Mouse (Mus musculus) kidney, postnatal 25 days (tissue): ENCODE measurements around the gene Frmd4a.

Source experiments
- DNase-seq, 2 experiments: peaks; one replicate each; pipeline ENCODE4 v3.0.0; 2021; ENCODE audit warnings: mixed read lengths in 2 of 2

Gene Frmd4a

DNA sequence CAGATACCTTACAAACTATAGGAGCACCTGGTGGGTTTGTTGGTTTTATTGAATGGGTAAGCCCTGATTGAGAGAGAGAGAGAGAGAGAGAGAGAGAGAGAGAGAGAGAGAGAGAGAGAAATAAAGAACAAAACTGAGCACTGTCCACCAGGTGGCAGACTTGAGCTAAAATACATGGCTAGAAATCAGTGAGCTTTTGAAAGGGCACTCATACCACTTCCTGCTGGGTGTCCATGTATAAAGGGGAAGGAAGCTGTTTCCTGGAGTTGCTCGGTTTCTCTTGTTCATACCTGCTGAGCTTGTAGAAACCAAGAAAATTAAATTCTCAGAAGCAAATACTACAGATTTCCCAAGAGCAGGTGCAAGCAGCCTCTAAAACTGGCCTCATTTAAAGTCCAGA lies 481.7 kb downstream of the Frmd4a start:
- DNase-seq: peak; percentile 57 to 86

DNA sequence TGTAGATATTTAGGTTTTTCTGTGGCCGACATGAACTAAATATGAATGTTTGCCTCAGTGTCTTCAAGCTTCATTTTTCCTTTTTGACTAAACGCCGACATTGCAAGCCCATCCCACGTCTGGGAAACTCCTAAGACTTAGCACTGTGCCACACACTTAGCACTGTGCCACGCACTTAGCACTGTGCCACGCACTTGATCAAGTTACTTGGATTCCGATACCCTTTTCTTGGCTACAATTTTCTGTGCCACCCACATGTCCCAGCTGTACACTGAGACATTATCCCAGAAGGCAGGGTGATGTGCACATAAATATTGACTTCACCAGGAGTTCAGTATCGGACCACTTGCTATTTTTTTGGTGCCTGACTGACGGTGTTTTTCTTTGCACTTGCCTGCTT lies 482.4 kb downstream of the Frmd4a start:
- no peak for DNase-seq

DNA sequence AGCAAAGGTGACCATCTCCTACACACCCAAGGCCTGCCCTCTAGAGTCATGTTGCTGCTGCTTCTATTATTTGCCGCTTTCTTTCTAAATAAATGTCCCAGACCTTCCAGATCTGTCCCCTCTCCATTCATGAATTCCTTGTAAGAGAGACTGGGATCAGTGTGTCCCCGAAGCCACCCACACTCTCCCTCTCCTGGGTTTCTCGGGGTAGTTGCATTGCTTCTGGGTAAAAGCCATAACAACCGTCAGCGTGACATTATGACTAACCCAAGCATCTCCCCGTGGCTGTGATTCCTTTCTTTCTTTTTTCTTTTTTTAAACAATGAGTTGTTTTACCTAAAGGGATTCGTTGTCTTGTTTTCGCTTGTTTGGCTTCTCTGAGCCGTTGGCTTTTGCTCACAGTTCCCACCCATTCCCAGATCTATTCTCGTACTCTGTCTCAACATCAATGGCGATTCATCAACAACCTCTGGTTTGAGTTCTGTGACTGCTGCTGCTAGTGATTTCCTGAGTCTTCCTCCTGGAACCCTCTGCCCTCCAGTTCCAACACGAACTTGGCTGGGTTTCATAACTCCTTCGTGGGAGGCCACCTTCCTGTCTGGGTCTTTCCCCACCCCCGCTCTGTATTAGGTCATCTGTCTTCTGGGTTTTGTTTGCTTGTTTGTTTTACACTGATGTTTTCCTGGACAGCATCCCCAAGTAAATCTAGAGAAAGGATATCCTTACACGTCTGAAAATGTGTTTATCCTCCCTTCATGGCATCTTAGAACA lies 483.9 kb downstream of the Frmd4a start:
- DNase-seq: peak; percentile 73 to 85

DNA sequence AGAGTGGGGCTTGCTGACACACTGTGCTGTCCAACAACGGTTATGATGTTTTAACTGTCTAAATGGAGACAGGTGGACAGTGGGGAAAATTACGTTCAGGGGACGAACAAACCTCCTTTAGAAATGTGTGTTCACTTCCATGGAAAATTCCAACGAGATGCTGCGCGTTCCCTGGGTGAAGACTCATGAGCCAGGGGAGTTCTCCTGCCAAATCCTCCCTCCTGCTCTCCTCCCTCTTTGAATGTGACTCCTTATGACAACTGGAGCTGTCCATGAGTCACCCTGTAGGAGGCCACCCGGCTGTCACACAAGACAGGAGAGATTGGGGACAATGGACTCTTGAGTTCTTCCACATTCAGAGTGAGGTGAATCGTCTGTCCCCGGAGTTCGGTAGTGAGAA lies 486.9 kb downstream of the Frmd4a start:
- no peak for DNase-seq

DNA sequence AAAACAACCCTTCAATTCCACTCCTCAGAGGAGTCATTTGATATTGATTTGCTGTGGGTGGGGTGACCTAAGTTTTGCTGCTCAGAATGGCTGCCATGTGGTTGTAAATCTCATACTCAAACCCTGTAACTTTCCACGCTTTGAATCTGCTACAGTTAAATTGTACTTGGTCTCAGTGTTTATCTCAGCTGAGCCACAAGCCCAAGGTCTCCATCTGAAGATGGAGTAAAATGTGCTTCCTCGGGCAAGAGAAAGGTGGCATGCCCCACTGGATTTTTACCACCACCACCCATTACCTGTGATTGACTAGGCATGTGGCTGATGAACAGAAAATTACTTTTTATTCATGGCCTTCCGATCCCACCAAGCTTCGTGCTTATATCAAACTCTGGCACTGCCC lies 488.2 kb downstream of the Frmd4a start:
- DNase-seq: no peak

DNA sequence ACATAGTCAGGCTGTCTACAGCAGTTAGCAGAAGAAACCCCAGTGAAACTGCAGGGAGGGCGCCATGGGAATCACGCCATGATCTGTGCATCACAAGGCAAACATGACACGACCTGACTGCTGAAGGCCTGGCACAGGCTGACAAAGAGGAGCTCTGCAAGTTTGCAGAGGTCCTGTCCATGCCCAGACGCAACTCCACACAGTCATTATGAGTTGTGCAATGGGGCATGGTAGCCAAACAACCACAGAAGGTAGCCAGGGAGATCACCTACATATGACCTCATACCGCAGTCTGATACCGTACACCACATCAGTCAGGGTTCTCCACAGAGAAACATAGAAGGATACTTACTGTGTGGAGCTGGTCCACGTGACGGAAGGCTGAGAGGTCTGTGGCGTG lies 489.1 kb downstream of the Frmd4a start:
- no peak for DNase-seq

DNA sequence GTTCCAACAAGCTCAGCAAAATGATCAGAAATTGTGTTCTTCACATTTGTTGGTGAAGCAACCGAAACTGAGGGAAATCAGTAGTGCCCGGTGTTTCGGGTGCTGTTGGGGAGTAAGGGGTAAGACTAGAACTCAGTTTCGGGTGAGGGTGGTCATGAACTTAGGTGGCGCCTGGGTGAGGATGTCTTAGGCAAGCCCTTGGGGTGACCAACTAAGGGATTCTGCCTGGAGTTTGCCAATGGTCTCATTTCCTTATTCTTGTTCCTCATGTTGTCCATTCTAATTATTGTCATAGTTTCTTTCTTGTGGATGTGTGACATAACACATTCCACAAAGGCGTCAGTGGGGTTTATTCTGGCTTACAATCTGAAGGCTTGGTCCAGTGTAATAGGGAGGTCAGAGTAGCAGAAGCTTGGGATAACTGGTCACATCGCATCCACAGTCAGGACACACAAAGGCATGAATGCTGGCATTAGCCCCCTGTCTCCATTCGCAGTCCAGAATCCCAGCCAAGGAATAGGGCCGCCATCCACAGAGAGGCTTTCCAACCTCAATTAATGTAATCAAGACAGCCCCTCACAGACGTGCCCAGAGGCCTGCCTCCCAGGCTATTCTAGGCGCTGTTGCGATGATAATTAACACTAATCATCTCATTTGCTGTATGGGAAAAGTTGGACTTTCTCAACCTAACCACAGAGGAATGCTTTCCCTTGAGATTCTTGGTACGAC lies 490.5 kb downstream of the Frmd4a start:
- no peak for DNase-seq

DNA sequence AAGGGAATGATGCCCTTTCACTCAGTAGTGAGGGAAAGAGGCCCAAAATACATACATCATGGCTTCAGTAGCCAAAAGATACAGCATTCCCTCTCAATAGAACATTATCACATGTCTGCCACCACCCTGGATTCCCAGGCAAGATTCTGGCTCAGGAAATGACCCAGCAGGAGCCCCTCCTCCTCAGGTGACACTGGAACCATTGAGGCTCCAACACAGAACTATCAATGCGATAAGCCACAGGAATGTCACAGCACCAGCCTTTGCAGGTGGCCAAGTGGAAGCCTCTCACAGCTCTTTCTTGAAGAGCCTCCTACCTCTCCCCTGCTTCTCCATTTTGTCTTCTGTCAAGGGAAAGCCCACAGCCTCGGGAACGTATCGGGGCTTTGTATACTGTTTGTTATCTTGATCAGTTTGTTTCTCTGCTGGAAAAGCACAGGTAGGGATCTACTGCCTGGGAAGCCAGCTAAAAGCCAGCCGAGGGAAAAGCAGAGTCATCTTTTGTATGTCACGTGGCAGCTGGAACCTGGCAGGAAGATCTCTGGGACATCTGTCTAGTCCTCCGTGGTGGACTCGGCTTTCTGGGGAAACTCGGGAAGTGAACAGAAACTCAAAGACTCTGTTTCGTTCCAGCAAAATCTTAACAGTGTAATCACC lies 491.6 kb downstream of the Frmd4a start:
- peak; percentile 67 to 70 for DNase-seq

DNA sequence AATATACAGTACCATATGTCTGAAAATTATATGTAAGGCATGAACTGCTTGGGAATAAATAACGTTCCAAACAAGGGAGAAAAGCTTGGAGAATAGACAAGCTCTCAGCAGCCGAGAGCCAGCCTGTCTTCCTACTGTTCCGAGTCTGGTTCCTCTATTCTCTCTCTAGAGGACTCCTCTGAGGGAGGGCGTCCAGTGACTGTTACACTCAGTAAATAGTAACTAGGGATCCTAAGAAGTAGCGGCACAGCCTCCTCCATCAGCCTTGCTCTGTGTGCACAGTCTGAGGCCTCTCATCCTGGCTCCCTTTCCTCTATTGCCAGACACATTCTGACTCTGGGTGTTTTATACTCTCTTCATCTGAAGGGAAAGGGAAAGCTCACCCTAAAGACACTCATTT lies 492.2 kb downstream of the Frmd4a start:
- peak; percentile 29 to 51 for DNase-seq

DNA sequence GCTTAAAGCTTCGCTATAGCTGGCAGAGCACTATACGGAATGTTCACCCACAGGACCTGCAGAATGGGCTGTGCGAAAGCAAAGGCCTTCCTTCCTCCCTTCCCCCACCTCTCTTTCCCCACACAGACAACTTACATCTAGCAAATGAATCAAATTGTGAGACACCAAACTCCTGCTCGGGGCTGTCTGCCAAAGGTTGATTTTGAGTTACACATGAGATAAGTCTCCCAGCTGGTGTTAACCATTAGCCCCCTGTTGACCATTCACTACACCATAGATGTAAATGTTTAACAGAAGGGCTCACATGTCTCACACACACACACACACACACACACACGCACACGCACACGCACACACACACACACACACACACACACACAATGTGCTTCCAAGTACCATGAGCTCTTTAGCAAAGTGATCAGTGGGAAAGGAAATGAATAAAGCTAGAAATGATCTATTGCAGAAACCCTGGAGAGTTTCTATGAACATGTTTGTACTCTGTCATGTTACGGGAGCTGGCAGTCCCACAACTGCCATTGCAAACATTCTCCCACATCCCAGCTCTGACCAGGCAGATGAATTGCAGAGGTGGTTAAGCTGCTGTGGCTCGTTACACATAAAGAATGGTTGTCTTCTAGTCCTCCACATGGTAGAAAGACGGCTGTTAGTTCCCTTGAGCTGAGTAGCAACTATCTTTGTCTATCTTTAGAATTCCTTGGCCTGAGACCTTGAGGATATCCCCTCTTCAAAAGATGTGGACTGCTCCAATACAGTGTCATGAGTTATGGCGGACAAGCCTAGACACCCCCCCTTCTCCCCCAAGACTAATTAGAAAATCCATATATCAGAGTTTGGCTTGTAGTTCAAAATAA lies 492.9 kb downstream of the Frmd4a start:
- DNase-seq: peak; percentile 78

DNA sequence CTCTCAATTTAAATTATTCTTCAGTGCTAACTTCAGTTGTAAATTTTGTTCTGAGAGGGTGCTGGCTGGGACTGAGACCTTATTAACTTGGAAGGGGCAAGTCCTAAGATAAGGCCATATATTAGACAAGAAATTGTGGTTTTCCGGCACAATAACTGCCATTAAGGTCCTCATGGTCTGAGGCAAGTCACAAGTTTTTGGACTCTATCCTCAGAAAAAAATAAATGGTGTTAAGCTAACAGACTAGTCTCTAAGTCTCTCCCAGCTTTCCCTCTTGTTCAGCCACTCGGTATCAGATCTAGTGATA lies 493.5 kb downstream of the Frmd4a start:
- no peak for DNase-seq

DNA sequence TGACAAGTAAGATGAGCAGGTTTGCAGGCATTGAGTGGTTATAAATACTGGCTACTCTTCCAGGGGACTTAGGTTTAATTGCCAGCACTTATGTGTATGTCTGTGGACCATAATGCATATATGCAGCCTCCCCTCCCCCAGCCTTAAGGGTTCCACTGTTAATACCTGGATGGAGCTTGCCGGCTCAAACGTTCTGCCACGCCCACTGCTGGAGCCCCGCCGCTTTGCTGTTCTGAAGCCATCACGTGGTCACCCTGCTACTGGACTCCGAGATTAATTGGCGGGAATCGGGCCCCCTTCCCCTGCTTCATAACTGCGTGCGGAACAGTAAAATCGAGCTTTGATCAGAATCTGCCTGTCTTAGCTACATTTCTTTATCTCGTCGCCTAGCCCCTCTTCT lies 495.1 kb downstream of the Frmd4a start:
- DNase-seq: peak; percentile 43 to 62

DNA sequence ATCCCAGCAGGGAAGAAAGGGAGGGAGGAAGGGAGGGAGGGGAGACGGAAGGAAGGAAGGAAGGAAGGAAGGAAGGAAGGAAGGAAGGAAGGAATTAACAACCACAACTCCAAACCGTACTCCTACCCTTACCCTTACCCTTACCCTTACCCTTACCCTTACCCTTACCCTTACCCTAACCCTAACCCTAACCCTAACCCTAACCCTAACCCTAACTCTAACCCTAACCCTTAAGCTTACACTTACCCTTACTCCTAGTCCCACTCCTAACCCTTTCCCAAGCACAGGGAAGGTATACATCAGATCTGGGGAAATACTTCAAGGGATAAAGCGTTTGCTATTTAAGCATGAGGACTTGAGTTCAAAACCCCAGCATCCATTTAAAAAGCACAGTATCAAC lies 498.4 kb downstream of the Frmd4a start:
- no peak for DNase-seq

DNA sequence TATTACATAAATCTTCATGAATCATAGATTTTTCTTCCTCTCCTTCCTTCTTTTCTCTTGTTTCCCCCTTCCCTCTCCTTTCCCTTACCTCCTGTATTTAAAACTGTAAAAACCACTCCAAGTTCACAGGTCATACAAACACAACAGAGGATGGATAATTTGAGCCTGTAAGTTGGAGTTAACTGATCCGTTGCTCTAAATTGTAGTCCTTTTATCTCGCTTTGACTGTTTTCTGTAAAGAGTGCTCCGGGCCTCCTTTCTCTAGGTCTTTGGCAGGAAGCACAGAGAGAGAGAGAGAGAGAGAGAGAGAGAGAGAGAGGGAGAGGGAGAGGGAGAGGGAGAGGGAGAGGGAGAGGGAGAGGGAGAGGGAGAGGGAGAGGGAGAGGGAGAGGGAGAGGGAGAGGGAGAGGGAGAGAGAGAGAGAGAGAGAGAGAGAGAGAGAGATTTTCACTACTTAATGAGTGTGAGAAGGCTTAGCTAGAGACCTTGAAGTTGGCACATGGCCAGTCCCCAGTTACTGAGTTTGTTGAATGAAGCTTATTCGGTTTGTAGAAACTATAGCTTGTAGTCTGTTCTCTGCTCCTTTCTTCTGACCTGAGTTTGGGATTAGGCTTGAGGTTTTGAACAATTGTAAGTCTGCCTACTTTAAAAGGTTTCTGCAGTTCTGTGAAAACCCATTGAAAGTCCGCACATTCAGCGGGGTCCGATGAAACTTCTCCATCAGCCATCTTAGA lies 499.5 kb downstream of the Frmd4a start:
- peak in 1 of 2 experiments; percentile 69 for DNase-seq

DNA sequence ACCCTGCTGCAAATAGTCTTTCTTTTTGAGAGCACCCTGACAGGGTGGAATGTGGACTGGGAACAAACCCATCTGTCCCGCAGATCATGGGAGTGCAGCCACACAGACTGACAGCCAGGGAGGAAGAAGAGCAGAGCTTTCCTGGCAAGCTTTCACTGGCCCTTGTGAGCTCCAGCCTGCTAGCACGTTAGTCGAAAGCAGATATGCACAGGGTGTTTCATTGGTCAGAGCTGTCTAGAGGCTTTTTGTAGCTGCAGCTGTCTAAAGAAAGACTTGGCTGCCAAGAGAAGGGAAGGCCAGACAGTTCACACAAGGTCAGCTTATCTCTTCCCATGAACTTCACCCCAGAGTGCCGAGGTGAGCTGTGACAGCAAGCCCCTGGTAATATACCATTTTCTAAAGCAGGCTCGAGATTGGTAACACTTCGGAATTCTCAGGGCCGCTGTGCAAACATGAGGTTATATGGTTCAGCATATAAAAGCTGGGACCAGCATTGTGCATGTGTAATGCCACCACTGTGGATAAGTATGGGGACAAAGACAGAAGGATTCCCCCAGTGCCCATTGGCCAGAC lies 500.1 kb downstream of the Frmd4a start:
- peak; percentile 27 to 58 for DNase-seq

DNA sequence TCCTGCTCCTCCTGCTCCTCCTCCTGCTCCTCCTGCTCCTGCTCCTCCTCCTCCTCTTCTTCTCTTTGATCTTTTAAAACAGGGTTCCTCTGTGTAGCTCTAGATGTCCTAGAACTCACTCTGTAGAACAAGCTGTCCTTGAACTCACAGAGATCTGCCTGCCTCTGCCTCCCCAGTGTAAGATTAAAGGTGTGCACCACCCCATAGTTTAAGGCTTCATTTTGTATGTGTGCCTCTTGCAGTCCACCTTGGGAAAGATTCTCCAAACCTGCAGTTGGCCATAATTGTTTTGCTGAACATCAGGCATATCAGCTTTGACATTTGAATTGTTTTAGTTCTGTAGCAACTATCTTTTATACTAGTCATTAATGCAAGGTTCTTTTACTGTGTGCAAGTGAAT lies 501.0 kb downstream of the Frmd4a start:
- DNase-seq: no peak

DNA sequence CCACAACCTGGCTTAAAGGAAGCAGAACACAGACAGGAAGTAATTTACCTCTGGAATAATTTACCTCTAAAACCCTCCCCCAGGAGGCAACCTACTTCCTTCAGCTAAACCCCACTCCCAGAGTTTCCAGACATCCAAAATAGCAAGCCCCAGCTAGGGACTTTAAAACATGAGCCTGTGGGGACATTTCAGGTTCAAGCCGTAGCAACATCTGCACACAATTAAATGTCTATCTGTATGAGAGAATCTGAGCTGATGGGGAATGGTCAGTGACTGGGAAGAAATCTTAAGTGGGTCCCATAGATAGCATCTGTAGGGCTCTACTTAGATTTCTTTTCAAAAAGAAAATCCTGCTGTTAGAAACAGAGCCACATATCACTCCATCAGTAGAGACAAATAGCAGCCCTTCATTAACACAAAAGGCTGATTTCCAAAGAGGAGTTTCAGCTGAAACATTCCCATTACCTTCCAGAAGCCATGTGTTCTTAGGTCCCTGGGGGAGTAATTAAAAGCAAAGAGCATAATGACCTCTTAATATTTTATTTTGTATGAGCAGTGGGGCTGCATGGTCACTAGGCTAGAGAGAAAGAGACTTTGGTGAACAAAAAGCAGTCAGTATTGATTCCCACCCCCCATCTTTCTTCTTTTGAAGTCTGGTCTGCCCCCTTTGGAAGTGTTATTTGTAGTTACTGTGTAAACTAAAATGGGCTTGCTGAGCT lies 505.4 kb downstream of the Frmd4a start:
- DNase-seq: no peak

DNA sequence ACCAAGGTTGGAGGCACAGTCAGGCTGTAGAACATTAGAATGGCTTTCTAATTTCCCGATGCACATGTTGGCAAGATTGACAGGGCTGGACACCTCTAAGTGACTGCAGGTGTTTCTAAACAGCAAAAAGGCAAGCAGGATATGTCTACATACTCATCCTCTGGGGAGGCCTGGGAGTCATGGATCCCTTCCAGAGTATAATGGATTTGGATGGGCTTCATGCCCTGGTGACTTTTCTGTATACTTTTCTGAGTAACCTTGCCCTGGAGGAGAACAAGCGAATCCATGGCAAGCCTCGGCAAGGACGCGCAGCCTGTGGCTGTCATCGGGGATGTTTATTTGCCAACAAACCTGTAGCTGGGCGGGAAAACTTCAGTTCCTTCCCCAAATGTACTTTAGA lies 509.6 kb downstream of the Frmd4a start:
- no peak for DNase-seq

DNA sequence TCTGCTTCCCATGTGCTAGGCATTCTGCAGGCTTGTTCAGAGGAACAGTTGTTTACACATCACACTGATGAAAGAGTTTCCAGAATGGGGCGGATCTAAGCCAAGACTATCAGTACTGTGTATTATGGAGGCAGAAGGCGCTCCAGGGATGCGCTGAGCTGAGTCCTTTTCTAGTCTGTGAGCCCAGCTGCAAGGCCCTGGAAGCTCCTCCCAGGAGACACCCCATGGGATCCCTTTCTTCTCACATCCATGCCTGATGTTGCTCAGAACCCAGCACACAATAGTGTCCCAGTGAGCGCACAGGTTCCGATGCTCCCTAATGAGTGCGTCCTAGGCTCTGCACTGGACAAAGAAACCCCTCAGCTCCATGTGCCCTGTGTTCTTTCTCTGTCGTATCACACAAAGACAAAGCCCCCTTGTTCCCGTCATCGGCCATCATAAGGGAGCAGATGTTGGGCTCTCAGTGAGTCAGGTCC lies 511.8 kb downstream of the Frmd4a start:
- no peak for DNase-seq

DNA sequence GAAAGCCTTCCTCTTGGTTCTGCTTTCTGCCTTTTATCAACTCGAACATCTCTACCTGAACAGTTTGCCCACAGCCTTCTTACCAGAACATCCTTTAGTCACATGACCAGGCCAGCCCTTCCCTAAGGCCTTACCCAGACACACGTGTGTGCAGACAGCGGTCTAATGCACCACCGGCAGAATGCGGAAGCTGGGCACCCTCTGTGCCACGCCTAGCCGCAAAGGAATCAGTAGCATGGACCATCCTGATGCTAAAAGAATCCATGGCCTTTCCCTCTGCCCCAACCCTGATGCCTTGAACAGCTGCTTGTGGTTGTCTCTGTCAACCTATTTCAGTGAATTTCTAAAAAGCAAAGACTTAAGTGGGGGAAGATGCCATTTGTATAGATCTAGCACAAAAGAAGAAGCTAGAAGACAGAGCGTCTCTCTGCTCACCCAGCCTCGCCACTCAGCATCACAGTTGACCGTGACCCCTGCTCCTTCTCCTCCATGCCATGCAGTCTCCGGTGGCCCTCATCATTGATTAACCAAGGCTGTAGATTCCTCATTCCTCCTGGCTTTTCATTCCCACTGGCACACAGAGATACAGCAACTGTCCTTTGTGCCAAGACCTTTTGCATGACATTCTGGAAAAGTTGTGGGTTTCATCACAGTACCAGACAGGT lies 514.1 kb downstream of the Frmd4a start:
- peak; percentile 66 to 77 for DNase-seq

DNA sequence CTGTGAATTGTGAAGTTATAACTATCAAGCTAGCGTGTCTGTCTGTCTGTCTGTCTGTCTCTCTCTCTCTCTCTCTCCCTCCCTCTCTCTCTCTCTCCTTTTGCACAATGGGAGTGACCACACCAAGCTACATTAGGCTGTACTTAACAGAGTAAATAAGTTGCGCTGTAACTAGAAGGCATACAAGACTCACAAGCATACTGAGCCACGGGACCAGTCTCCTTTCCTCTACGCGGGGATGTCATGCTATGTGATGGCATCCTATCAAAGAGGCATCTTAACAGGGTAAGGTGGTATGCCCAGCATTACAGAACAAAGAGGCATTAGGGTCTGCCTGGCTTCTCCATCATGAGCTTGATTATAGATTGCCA lies 514.7 kb downstream of the Frmd4a start:
- DNase-seq: no peak
